Mouse (Mus musculus) myocyte (in vitro differentiated cells): ENCODE measurements around the gene Wdr41.

Experiments used
- CEBPB ChIP-seq: IDR thresholded peaks from 2 replicates; pipeline ENCODE4 v1.6.1; 2011; ENCODE audit warnings: mild to moderate bottlenecking, moderate library complexity; ENCODE audit not compliant: poor library complexity, insufficient read depth, severe bottlenecking
- E2F4 ChIP-seq: IDR thresholded peaks from one replicate; pipeline ENCODE4 v1.6.1; 2011; ENCODE audit warnings: mild to moderate bottlenecking, control low read depth, moderate library complexity; ENCODE audit not compliant: insufficient read depth
- MAX ChIP-seq: IDR thresholded peaks from one replicate; pipeline ENCODE4 v1.6.1; 2011; ENCODE audit warnings: low read depth, mild to moderate bottlenecking, control low read depth
- MYOD1 ChIP-seq, 3 experiments: IDR thresholded peaks; one replicate each; pipeline ENCODE4 v1.6.1; 2011; ENCODE audit warnings: control low read depth in 2 of 3, low read depth in 2 of 3, mild to moderate bottlenecking in 2 of 3, moderate library complexity in 1 of 3; ENCODE audit not compliant: insufficient read length in 2 of 3, control insufficient read depth in 1 of 3
- POLR2A ChIP-seq: IDR thresholded peaks from one replicate; pipeline ENCODE4 v1.6.1; 2011; ENCODE audit warnings: low read depth, mild to moderate bottlenecking, control low read depth, moderate library complexity; ENCODE audit not compliant: insufficient read length

DNA sequence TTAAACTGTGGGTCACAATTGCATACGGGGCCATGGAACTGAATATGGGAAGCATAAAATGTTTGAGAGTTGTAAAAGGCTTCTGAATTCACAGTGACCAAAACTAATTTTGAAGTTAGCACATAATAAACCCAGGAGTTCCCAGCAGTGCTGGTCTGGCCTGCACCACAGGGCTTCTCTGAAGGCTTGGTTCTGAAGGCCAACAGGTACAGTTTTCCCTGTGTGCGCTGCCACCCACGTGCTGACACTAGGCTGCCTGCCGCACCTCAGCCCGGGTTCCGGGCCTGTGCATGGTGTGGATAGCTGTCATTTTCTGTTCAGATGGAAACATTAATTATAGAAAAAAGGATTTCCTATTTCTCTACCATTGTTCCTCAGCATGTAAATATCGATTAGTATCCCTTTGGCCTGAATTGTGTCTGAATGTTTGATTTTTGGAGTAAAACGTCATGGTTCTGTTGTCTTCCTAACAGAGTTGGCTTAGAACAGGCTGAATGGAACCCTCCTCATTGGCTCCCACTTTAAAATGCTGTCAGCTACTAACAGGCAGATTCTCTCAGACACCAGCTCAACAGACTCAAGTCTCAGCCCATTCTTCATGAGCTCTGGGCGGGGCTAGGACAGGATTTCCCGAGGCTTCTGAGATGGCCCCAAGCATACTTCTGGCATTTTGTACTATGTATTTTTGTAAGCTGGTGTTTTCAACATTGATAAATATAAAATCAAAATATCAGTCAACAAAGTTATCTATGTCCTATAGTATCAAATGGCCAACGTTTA, 80.5 kb downstream of the Wdr41 start:
- no peak for TF ChIP-seq MAX
- no peak for TF ChIP-seq POLR2A
- TF ChIP-seq MYOD1 (IDR thresholded peaks at IDR 0.05; ENCODE audit: control insufficient read depth in 1 of 3, insufficient read length in 2 of 3, low read depth in 2 of 3) = no peak
- no peak for TF ChIP-seq CEBPB
- no peak for TF ChIP-seq E2F4
